Mouse (Mus musculus): ENCODE data around the gene Phf5a. TPM values are rescaled to one million over a fixed set of nuclear protein-coding genes. Genes with fewer than 3 reads are reported as not detected.

Phf5a gene
- polyA plus RNA-seq, 1 experiment from 2014 or later: 129 TPM

DNA sequence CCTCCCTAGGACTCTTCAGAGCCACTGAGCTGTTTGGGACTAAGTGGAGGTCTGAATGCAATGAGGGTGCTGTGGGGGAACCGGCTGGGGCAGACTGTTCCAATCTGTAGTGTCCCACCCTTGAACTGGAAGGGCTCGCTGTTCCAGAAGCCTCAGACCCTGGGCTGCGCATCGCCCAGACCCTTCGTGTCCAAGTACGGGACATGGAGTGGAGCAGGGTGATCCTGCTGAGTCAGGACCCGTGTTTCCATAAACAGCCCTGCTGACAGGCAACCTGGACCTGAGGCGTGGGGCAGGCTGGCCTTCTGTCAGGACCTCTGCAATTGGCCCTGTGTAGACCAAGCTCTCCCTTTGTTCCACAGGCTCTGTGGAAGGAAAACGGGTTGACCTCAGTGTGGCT, 25.0 kb downstream of the Phf5a start:
- Histone ChIP-seq H3K27me3 (ENCODE audit: control insufficient read depth, insufficient read depth, low read length) (no peaks in the 10 kb centered on the region), H3K4me1 (ENCODE audit: control insufficient read depth, insufficient read depth, low read length) (no peaks in the 10 kb centered on the region), H3K36me3 (ENCODE audit: control insufficient read depth, insufficient read depth, low read length) (peaks cover 22% of the 10 kb centered on the region), H3K4me2 (ENCODE audit: low read depth, low read length) (no peak overlapping the region), H3K9ac (replicated peaks; ENCODE audit: low read depth, low read length) (no peak overlapping the region), H3K4me3 (ENCODE audit: low read depth, low read length) (no peak overlapping the region), H3K27ac (ENCODE audit: low read depth, low read length) (no peak overlapping the region), H3K9me3 (ENCODE audit: control insufficient read depth, low read length) (no peaks in the 10 kb centered on the region)
- ATAC-seq (ENCODE audit: low read depth): no peak
- 88% methylated on average over 9 of the region's 9 CpGs for WGBS

DNA sequence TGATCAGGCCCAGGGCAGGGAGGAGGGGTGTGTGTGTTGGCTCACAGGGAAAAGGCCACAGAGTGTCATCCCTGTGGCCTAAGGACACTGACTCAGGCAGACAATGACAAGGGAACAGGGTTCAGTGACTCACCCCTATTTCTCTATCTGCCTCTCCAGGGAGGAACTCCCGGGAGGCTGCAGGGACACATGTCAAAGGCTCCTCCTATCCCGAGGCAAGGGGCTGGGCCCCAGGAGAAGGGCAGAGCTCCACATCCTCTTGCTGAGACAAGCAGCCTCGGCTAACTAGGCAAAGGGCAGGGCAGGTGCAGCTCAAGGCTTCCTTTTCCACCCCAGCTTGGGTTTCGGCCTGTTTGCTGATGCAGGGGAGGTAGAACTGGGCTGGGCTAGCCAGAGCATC, 26.0 kb downstream of the Phf5a start:
- Histone ChIP-seq H3K9ac (replicated peaks; ENCODE audit: low read depth, low read length) (no peak overlapping the region), H3K4me1 (ENCODE audit: control insufficient read depth, insufficient read depth, low read length) (no peaks in the 10 kb centered on the region), H3K36me3 (ENCODE audit: control insufficient read depth, insufficient read depth, low read length) (peaks cover 12% of the 10 kb centered on the region), H3K27ac (ENCODE audit: low read depth, low read length) (no peak overlapping the region), H3K27me3 (ENCODE audit: control insufficient read depth, insufficient read depth, low read length) (no peaks in the 10 kb centered on the region), H3K4me2 (ENCODE audit: low read depth, low read length) (no peak overlapping the region), H3K9me3 (ENCODE audit: control insufficient read depth, low read length) (no peaks in the 10 kb centered on the region), H3K4me3 (ENCODE audit: low read depth, low read length) (no peak overlapping the region)
- WGBS: 43% methylated on average over 4 of the region's 4 CpGs
- no peak for ATAC-seq (ENCODE audit: low read depth)

DNA sequence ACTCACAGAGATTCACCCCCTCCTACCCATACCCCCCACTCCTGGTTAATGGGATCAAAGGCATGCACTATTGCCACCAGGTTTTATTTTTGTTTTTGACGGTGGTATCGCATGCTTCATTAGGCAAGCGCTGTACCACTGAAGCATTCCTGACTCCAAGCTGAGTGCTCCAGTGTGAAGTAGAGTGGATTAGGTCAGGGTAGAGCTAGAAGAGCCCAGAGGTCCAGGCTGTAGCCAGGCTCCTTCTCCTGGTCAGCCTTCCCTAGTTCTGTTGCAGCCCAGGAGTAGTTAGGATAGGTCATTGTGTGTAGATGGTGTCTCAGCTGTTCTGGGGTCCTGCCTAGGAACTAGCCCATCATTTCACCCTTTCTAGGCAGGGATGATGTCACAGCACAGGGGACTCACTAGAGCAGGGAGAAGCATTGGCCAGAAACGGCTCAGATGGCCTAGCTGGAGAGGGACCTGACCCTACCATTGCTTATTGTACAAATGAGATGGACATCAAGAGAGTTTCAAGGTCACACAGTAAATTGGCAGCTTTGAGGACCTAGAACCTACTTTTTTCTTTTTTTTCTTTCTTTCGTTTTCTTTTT, 26.6 kb downstream of the Phf5a start:
- Histone ChIP-seq H3K4me1 (ENCODE audit: control insufficient read depth, insufficient read depth, low read length) (no peaks in the 10 kb centered on the region), H3K27me3 (ENCODE audit: control insufficient read depth, insufficient read depth, low read length) (no peaks in the 10 kb centered on the region), H3K4me3 (ENCODE audit: low read depth, low read length) (no peak overlapping the region), H3K4me2 (ENCODE audit: low read depth, low read length) (no peak overlapping the region), H3K9me3 (ENCODE audit: control insufficient read depth, low read length) (no peaks in the 10 kb centered on the region), H3K27ac (ENCODE audit: low read depth, low read length) (no peak overlapping the region), H3K9ac (replicated peaks; ENCODE audit: low read depth, low read length) (no peak overlapping the region), H3K36me3 (ENCODE audit: control insufficient read depth, insufficient read depth, low read length) (peaks cover 11% of the 10 kb centered on the region)
- 71% methylated on average over 5 of the region's 5 CpGs for WGBS
- no peak for ATAC-seq (ENCODE audit: low read depth)

DNA sequence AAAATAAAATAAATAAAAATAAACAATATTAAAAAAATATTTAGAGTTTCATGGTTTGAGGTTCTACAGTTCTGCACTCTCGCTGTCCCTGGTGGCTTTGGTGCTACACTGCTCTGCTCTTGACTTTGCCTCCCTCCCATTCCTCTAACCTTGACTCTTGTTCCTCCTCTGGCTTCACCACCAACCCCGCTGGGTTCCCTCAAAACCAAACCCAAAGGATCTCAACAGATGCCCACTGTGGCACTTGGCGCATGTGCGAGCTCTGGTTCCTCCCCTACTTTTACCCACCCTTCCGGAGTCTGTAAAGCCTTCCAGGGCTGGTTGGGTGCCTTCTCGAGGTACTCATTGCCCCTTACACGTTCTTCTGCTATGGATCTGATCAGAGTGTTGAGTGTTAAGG, 29.4 kb downstream of the Phf5a start:
- Histone ChIP-seq H3K4me2 (ENCODE audit: low read depth, low read length) (no peak overlapping the region), H3K9me3 (ENCODE audit: control insufficient read depth, low read length) (no peaks in the 10 kb centered on the region), H3K9ac (replicated peaks; ENCODE audit: low read depth, low read length) (no peak overlapping the region), H3K27ac (ENCODE audit: low read depth, low read length) (no peak overlapping the region), H3K4me1 (ENCODE audit: control insufficient read depth, insufficient read depth, low read length) (no peaks in the 10 kb centered on the region), H3K36me3 (ENCODE audit: control insufficient read depth, insufficient read depth, low read length) (0 out of 2 replicates have a peak, but pooled peaks cover 3% of the 10 kb centered on the region), H3K27me3 (ENCODE audit: control insufficient read depth, insufficient read depth, low read length) (no peaks in the 10 kb centered on the region), H3K4me3 (ENCODE audit: low read depth, low read length) (no peak overlapping the region)
- ATAC-seq (ENCODE audit: low read depth): no peak
- 86% methylated on average over 7 of the region's 7 CpGs for WGBS

DNA sequence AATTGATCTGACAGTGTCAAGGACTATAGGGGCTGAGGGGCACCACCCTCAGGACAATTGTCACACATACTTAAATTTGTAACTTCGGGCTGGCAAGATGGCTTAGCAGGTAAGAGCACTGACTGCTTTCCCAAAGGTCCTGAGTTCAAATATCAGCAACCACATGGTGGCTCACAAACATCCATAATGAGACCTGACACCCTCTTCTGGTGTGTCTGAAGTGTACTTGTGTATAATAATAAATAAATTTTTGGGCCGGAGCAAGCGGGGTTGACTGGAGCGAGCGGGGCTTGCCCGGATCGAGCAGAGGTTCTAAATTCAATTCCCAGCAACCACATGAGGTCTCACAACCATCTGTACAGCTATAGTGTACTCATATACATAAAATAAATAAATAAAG, 31.4 kb downstream of the Phf5a start:
- no peaks in the 10 kb centered on the region for H3K4me1 ChIP-seq (ENCODE audit: control insufficient read depth, insufficient read depth, low read length)
- H3K27me3 ChIP-seq (ENCODE audit: control insufficient read depth, insufficient read depth, low read length): no peaks in the 10 kb centered on the region
- no peaks in the 10 kb centered on the region for H3K36me3 ChIP-seq (ENCODE audit: control insufficient read depth, insufficient read depth, low read length)
- WGBS: 91% methylated on average over 7 of the region's 7 CpGs
- no peak overlapping the region for H3K4me3 ChIP-seq (ENCODE audit: low read depth, low read length)
- no peak overlapping the region for H3K4me2 ChIP-seq (ENCODE audit: low read depth, low read length)
- no peak overlapping the region for H3K9ac ChIP-seq (replicated peaks; ENCODE audit: low read depth, low read length)
- ATAC-seq (ENCODE audit: low read depth): no peak
- no peak overlapping the region for H3K27ac ChIP-seq (ENCODE audit: low read depth, low read length)
- H3K9me3 ChIP-seq (ENCODE audit: control insufficient read depth, low read length): no peaks in the 10 kb centered on the region

DNA sequence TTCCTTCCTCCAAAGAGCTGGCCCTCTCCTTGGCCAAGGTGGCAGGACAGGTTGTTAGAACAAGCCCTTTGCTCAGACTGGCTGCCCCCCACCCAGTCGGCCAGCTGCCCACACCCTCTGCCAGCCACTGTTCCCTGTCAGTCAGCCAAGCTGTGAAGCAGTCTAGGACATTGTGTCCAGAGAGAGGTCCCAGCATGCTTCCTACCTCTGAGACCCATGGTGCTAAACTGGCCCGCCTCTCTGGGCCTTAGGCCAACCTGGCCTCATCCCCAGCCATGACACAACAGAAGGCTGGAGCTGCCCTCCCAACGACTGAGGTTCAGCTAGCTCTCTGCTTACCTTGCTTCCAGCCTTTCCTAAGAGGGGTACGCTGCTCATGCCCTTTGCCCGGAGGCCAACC, 32.1 kb downstream of the Phf5a start:
- H3K4me3 ChIP-seq (ENCODE audit: low read depth, low read length): no peak overlapping the region
- no peaks in the 10 kb centered on the region for H3K9me3 ChIP-seq (ENCODE audit: control insufficient read depth, low read length)
- H3K27me3 ChIP-seq (ENCODE audit: control insufficient read depth, insufficient read depth, low read length): no peaks in the 10 kb centered on the region
- 0 out of 2 replicates have a peak, but pooled peaks have one; percentile 58 for ATAC-seq (ENCODE audit: low read depth)
- no peak overlapping the region for H3K9ac ChIP-seq (replicated peaks; ENCODE audit: low read depth, low read length)
- H3K27ac ChIP-seq (ENCODE audit: low read depth, low read length): no peak overlapping the region
- H3K36me3 ChIP-seq (ENCODE audit: control insufficient read depth, insufficient read depth, low read length): no peaks in the 10 kb centered on the region
- H3K4me2 ChIP-seq (ENCODE audit: low read depth, low read length): no peak overlapping the region
- WGBS: 60% methylated on average over 5 of the region's 5 CpGs
- no peaks in the 10 kb centered on the region for H3K4me1 ChIP-seq (ENCODE audit: control insufficient read depth, insufficient read depth, low read length)

DNA sequence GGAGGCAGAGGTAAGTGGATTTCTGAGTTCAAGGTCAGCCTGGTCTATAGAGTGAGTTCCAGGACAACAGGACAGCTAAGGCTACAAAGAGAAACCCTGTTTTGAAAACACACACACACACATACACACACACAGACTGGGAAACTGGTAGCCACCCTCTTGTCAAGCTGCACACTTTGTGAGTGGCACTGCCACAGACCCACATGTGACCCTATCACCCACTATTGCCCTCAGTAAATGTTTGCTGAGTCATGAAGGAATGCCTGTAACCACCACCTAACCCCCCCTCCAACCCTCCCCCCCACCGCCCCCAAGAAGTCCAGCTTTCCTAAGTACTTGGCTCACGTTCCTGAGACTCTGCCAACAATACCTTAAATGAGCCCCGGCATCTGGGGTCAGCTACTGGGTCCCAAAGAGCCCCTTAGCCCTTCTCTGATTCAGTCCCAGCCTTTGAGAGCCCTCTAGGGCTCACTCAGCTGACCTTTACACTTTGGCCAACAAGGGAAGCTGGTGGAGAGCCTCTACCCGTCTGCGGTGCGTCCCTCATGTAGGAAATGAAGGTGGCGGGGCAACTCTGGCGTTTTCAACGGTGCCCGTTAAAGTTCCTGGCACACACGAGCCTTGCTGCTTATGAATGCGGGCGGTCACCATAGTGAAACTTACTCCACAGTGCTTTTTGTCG, 33.0 kb downstream of the Phf5a start:
- ATAC-seq (ENCODE audit: low read depth): no peak
- Histone ChIP-seq H3K27ac (ENCODE audit: low read depth, low read length) (no peak overlapping the region), H3K4me2 (ENCODE audit: low read depth, low read length) (no peak overlapping the region), H3K9me3 (ENCODE audit: control insufficient read depth, low read length) (no peaks in the 10 kb centered on the region), H3K36me3 (ENCODE audit: control insufficient read depth, insufficient read depth, low read length) (no peaks in the 10 kb centered on the region), H3K4me1 (ENCODE audit: control insufficient read depth, insufficient read depth, low read length) (no peaks in the 10 kb centered on the region), H3K9ac (replicated peaks; ENCODE audit: low read depth, low read length) (no peak overlapping the region), H3K4me3 (ENCODE audit: low read depth, low read length) (no peak overlapping the region), H3K27me3 (ENCODE audit: control insufficient read depth, insufficient read depth, low read length) (no peaks in the 10 kb centered on the region)
- 79% methylated on average over 14 of the region's 14 CpGs for WGBS

DNA sequence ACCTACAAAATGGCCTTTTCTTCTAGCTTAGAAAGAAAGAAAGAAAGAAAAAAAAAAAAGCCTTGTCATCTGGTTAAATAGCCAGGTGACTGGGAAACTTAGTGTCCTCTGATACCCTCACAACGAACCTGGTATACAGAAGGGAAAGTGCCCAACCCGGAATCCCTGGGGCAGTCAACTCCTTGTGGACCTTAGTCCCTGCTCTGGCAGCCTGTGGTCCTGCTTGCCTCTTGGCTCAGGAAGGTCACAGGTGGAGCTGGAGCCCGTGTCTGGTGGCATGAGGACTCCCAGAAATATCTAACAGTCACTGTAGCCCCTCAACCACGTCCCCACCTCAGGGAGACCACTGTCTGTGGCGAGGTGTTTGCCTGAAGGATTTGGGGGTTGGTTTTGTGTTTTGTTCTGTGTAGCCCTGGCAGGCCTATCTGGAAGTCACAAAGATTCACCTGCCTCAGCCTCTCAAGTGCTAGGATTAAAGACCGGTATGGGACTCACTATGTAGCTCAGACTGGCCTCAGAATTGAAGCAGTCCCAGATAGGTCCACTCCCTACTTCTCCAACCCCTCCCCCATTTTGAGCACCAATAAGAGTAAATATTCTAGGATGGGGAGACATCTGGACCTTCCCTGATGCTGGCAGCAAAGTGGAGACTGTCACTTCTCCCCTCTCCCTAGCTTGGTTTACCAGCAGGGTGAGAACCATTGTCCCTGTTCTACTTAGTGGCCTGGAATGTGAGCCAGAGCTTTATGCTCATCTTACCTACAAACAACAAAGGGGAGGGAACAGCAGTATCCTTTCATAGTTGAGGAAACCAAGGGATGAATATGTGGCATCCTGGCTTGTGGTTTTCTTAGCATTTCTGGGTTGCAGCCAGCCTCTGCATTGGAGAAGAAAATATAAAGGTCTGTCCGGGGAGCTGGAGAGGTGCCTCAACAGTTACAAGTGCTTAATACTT, 34.5 kb downstream of the Phf5a start:
- H3K27ac ChIP-seq (ENCODE audit: low read depth, low read length): no peak overlapping the region
- H3K9me3 ChIP-seq (ENCODE audit: control insufficient read depth, low read length): no peaks in the 10 kb centered on the region
- no peaks in the 10 kb centered on the region for H3K27me3 ChIP-seq (ENCODE audit: control insufficient read depth, insufficient read depth, low read length)
- H3K36me3 ChIP-seq (ENCODE audit: control insufficient read depth, insufficient read depth, low read length): no peaks in the 10 kb centered on the region
- H3K4me1 ChIP-seq (ENCODE audit: control insufficient read depth, insufficient read depth, low read length): no peaks in the 10 kb centered on the region
- H3K4me3 ChIP-seq (ENCODE audit: low read depth, low read length): no peak overlapping the region
- no peak overlapping the region for H3K4me2 ChIP-seq (ENCODE audit: low read depth, low read length)
- no peak overlapping the region for H3K9ac ChIP-seq (replicated peaks; ENCODE audit: low read depth, low read length)
- ATAC-seq (ENCODE audit: low read depth): no peak
- WGBS: 68% methylated on average over 7 of the region's 7 CpGs
